Mouse (Mus musculus): ENCODE data around the gene Rnf39.

GRCm38 (mm10) chr17:36971172-36971850, 28.6 kb downstream of the Rnf39 start:
- TF ChIP-seq POLR2A (IDR thresholded peaks at IDR 0.05; ENCODE audit: low read depth, low read length) (no peak), CTCF (IDR thresholded peaks at IDR 0.05; ENCODE audit: extremely low read depth, insufficient read depth, insufficient read length, insufficient replicate concordance) (no peak)
